Mouse (Mus musculus): Measurements from ENCODE around the gene 1700001O22Rik. TPM values are rescaled to one million over a fixed set of nuclear protein-coding genes. Genes with fewer than 3 reads are reported as not detected.

The 1700001O22Rik gene
- total and polyA plus RNA-seq, 2 experiments from 2014 or later = 1.4 to 1.8 TPM

GRCm38 (mm10) chr2:30759442-30759841 lies 44.0 kb downstream of the 1700001O22Rik start:
- no peak for TF ChIP-seq CTCF (IDR thresholded peaks at IDR 0.05; ENCODE audit: low read depth)
- Histone ChIP-seq H3K9ac (no peak overlapping the region), H3K36me3 (ENCODE audit: insufficient read depth) (no peaks in the 10 kb centered on the region), H3K4me1 (ENCODE audit: insufficient read depth) (no peaks in the 10 kb centered on the region), H3K27me3 (ENCODE audit: insufficient read depth, low read length) (no peaks in the 10 kb centered on the region), H3K4me3 (ENCODE audit: low read depth, low read length) (no peak overlapping the region), H3K4me2 (ENCODE audit: low read depth) (no peak overlapping the region), H3K9me3 (ENCODE audit: low read length) (no peaks in the 10 kb centered on the region), H3K27ac (ENCODE audit: low read depth, low read length) (no peak overlapping the region)
- no peak for DNase-seq
- WGBS = 77% methylated on average over 4 of the region's 4 CpGs
- no peak for ATAC-seq

DNA sequence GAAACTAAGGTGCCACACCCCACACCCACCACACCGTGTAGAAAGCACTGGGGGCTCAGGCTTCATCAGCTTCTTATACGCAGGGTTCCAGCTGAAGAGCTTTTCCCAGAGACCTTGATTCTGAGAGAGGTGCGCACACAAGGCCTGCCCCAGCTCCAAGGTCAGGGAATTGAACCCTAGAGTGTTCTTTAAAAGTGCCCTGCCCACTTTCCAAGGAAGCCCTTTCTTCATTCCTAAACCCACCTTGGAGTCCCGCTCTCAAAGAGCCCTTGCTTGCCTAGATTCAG lies 44.4 kb downstream of the 1700001O22Rik start:
- H3K27me3 ChIP-seq (ENCODE audit: insufficient read depth, low read length) = no peaks in the 10 kb centered on the region
- ATAC-seq (no peak), DNase-seq (no peak)
- no peaks in the 10 kb centered on the region for H3K4me1 ChIP-seq (ENCODE audit: insufficient read depth)
- H3K36me3 ChIP-seq (ENCODE audit: insufficient read depth) = no peaks in the 10 kb centered on the region
- no peak overlapping the region for H3K4me3 ChIP-seq (ENCODE audit: low read depth, low read length)
- H3K9ac ChIP-seq = no peak overlapping the region
- no peaks in the 10 kb centered on the region for H3K9me3 ChIP-seq (ENCODE audit: low read length)
- H3K27ac ChIP-seq (ENCODE audit: low read depth, low read length) = peak overlapping the region; percentile 22; the same call in 1 of the 2 replicates
- WGBS = 53% methylated on average over 4 of the region's 4 CpGs
- H3K4me2 ChIP-seq (ENCODE audit: low read depth) = no peak overlapping the region
- TF ChIP-seq CTCF (IDR thresholded peaks at IDR 0.05; ENCODE audit: low read depth) = no peak

GRCm38 (mm10) chr2:30758341-30759087 lies 44.9 kb downstream of the 1700001O22Rik start:
- DNase-seq (peak; percentile 63), ATAC-seq (peak; percentile 54)
- Histone ChIP-seq H3K4me3 (ENCODE audit: low read depth, low read length) (no peak overlapping the region), H3K9me3 (ENCODE audit: low read length) (no peaks in the 10 kb centered on the region), H3K9ac (no peak overlapping the region), H3K27ac (ENCODE audit: low read depth, low read length) (peak overlapping the region; percentile 22; the same call in 1 of the 2 replicates), H3K27me3 (ENCODE audit: insufficient read depth, low read length) (no peaks in the 10 kb centered on the region), H3K4me1 (ENCODE audit: insufficient read depth) (no peaks in the 10 kb centered on the region), H3K36me3 (ENCODE audit: insufficient read depth) (no peaks in the 10 kb centered on the region), H3K4me2 (ENCODE audit: low read depth) (no peak overlapping the region)
- TF ChIP-seq CTCF (IDR thresholded peaks at IDR 0.05; ENCODE audit: low read depth) = peak; percentile 50
- 8% methylated on average over 17 of the region's 17 CpGs for WGBS

DNA sequence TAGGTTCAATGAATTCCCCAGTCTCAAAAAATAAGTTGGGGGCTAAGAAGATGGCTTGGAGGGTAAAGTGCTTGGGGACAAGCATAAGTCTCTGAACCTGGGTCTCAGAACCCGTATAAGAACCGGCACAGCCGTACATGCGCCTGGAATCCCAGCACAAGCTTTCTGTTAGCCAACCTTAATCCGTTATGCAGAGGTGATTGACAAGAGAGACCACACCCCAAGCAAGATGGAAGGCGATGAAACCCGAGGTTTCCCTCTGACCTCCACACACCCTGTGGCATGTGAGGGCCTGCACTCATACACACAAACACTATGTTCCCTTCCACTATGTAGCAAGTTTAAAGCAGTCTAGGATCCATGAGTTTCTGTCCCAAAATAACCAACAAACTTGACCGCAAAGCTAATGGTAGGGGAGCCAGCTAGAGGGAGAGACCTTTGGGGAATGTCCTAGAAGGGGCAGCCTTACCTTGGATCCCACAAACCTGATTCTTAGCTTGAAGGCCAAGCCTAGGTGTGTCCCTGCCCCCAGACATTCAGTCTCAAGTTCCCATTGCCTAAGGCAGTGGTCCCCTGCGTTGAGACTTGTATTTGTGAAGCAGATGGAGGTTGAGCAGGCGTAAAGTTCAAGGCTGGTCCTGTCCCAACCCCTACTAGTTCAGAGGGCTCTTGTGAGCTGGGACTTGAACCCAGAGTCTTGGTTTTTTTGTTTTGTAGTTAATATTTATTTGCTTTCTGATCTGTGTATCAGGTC lies 46.3 kb downstream of the 1700001O22Rik start:
- no peaks in the 10 kb centered on the region for H3K36me3 ChIP-seq (ENCODE audit: insufficient read depth)
- DNase-seq (no peak), ATAC-seq (no peak)
- no peak overlapping the region for H3K9ac ChIP-seq
- H3K27me3 ChIP-seq (ENCODE audit: insufficient read depth, low read length) = no peaks in the 10 kb centered on the region
- no peak overlapping the region for H3K4me3 ChIP-seq (ENCODE audit: low read depth, low read length)
- TF ChIP-seq CTCF (IDR thresholded peaks at IDR 0.05; ENCODE audit: low read depth) = no peak
- H3K9me3 ChIP-seq (ENCODE audit: low read length) = no peaks in the 10 kb centered on the region
- H3K4me2 ChIP-seq (ENCODE audit: low read depth) = no peak overlapping the region
- 88% methylated on average over 10 of the region's 10 CpGs for WGBS
- H3K27ac ChIP-seq (ENCODE audit: low read depth, low read length) = no peak overlapping the region
- H3K4me1 ChIP-seq (ENCODE audit: insufficient read depth) = no peaks in the 10 kb centered on the region

GRCm38 (mm10) chr2:30755985-30756765 lies 47.3 kb downstream of the 1700001O22Rik start:
- H3K27ac ChIP-seq (ENCODE audit: low read depth, low read length) = no peak overlapping the region
- TF ChIP-seq CTCF (IDR thresholded peaks at IDR 0.05; ENCODE audit: low read depth) = peak; percentile 29
- no peak overlapping the region for H3K4me3 ChIP-seq (ENCODE audit: low read depth, low read length)
- H3K4me1 ChIP-seq (ENCODE audit: insufficient read depth) = no peaks in the 10 kb centered on the region
- H3K27me3 ChIP-seq (ENCODE audit: insufficient read depth, low read length) = no peaks in the 10 kb centered on the region
- H3K4me2 ChIP-seq (ENCODE audit: low read depth) = no peak overlapping the region
- no peaks in the 10 kb centered on the region for H3K36me3 ChIP-seq (ENCODE audit: insufficient read depth)
- no peaks in the 10 kb centered on the region for H3K9me3 ChIP-seq (ENCODE audit: low read length)
- DNase-seq (no peak), ATAC-seq (no peak)
- H3K9ac ChIP-seq = no peak overlapping the region
- 96% methylated on average over 6 of the region's 6 CpGs for WGBS

DNA sequence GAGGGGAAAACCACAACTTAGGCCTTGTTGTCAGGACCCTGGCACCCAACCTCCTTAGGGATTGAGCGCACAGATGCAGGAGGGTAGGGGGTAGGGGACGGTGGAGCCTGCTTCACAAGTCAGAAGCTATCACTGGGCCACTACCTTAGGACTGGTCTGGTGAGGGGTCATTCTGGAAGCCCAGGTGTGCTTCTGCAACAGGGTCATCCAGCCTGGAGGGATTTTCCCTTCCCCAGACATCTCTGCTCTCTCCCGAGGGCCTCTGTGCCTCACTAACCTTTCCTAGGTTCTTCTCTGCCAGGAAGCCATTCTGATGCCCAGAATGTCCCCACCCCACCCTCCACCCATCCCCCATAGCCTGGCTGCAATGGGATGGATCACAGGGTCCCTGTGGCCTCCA lies 48.6 kb downstream of the 1700001O22Rik start:
- Histone ChIP-seq H3K9me3 (ENCODE audit: low read length) (no peaks in the 10 kb centered on the region), H3K36me3 (ENCODE audit: insufficient read depth) (no peaks in the 10 kb centered on the region), H3K4me3 (ENCODE audit: low read depth, low read length) (no peak overlapping the region), H3K27ac (ENCODE audit: low read depth, low read length) (no peak overlapping the region), H3K4me1 (ENCODE audit: insufficient read depth) (no peaks in the 10 kb centered on the region), H3K9ac (no peak overlapping the region), H3K4me2 (ENCODE audit: low read depth) (no peak overlapping the region), H3K27me3 (ENCODE audit: insufficient read depth, low read length) (no peaks in the 10 kb centered on the region)
- WGBS = 87% methylated on average over 3 of the region's 3 CpGs
- ATAC-seq = no peak
- no peak for TF ChIP-seq CTCF (IDR thresholded peaks at IDR 0.05; ENCODE audit: low read depth)
- no peak for DNase-seq

All from forebrain, postnatal 0 days (tissue).